Mouse (Mus musculus) lung, postnatal 0 days (tissue): Measurements from ENCODE around the gene Vmn1r183. TPM values are rescaled to one million over a fixed set of nuclear protein-coding genes. Genes with fewer than 3 reads are reported as not detected.
"Not testable (repeated sequence)": the region's sequence is repeated elsewhere in the genome, so short reads cannot be mapped to it uniquely, and the experiment has no call there.

Experiments used
- ATAC-seq: fragments of 200-750 bp; cut with Nextera tagmentation; 2 replicates; pipeline ENCODE4 v1.8.0; 2017; ENCODE audit warnings: moderate library complexity
- DNase-seq: peaks from one replicate; pipeline ENCODE4 v3.0.0-alpha.2; 2016; ENCODE audit warnings: low spot score
- H3K27ac ChIP-seq: fragments of 300-500 bp; sonication (generic); 2 replicates; pipeline ENCODE4 v1.5.1; 2014; ENCODE audit warnings: antibody characterized with exemption, mild to moderate bottlenecking, low read length, mixed read lengths
- H3K27me3 ChIP-seq: fragments of 300-500 bp; sonication (generic); replicated peaks from 2 replicates; pipeline ENCODE4 v1.6.1; 2014; ENCODE audit warnings: low read length, mixed read lengths; ENCODE audit not compliant: insufficient read depth
- H3K36me3 ChIP-seq: fragments of 300-500 bp; sonication (generic); 2 replicates; pipeline ENCODE4 v1.6.1; 2014; ENCODE audit warnings: low read length, mixed read lengths; ENCODE audit not compliant: insufficient read depth
- H3K4me1 ChIP-seq: fragments of 300-500 bp; sonication (generic); 2 replicates; pipeline ENCODE4 v1.6.1; 2014; ENCODE audit warnings: antibody characterized with exemption, low read depth, low read length, mixed read lengths; ENCODE audit not compliant: insufficient read depth
- H3K4me2 ChIP-seq: fragments of 300-500 bp; sonication (generic); replicated peaks from 2 replicates; pipeline ENCODE4 v1.6.1; 2014; ENCODE audit warnings: low read depth, mild to moderate bottlenecking, low read length, moderate library complexity, mixed read lengths
- H3K4me3 ChIP-seq: fragments of 300-500 bp; sonication (generic); 2 replicates; pipeline ENCODE4 v1.5.1; 2014; ENCODE audit warnings: low read depth, low read length
- H3K9ac ChIP-seq: fragments of 300-500 bp; sonication (generic); replicated peaks from 2 replicates; pipeline ENCODE4 v1.6.1; 2014; ENCODE audit warnings: low read depth, mild to moderate bottlenecking
- H3K9me3 ChIP-seq: fragments of 300-500 bp; sonication (generic); 2 replicates; pipeline ENCODE4 v1.6.1; 2016; ENCODE audit warnings: low read length, mixed read lengths
- CTCF ChIP-seq: IDR thresholded peaks from 2 replicates; pipeline ENCODE4 v1.5.1; 2016; ENCODE audit warnings: antibody characterized with exemption, mild to moderate bottlenecking
- EP300 ChIP-seq: IDR thresholded peaks from 2 replicates; pipeline ENCODE4 v1.6.1; 2016; ENCODE audit warnings: antibody characterized with exemption, mild to moderate bottlenecking, control low read depth
- WGBS: fragments of 180-500 bp; shearing (Covaris S2); extraction: QIAGEN DNeasy Blood & Tissue Kit; methylation state at CpG from one replicate; pipeline ENCODE4 v1.1.7; 2014; 5-methylcytosine and 5-hydroxymethylcytosine counted together
- polyA plus RNA-seq: library from polyadenylated mRNA; unstranded; fragments of >200 nt; fragmentation: Nextera tagmentation; extraction: Ambion mirVana; gene quantifications from 2 replicates; pipeline ENCODE4 v1.2.1, GENCODE M21; 2015

The Vmn1r183 gene
- polyA plus RNA-seq: not detected in 2 replicates

GRCm38 (mm10) chr7:24052660-24053304, at the start of gene Vmn1r183:
Gene Vmn1r183 (plus strand): TSS chr7:24053254.
- no peak for TF ChIP-seq CTCF
- TF ChIP-seq EP300: no peak
- no peak within 1 kb of the TSS for H3K9ac ChIP-seq
- H3K36me3 ChIP-seq: no peaks in the 10 kb centered on the region
- no peak for DNase-seq
- no peak within 1 kb of the TSS for H3K4me2 ChIP-seq
- no peaks in the 10 kb centered on the region for H3K27me3 ChIP-seq
- H3K4me3 ChIP-seq: no peak within 1 kb of the TSS
- H3K27ac ChIP-seq: no peak within 1 kb of the TSS
- no peak for ATAC-seq
- H3K9me3 ChIP-seq: no peaks in the 10 kb centered on the region
- H3K4me1 ChIP-seq: no peaks in the 10 kb centered on the region
- 72% methylated on average over 4 of the region's 4 CpGs for WGBS

GRCm38 (mm10) chr7:24074424-24074823, 21.4 kb downstream of the Vmn1r183 start:
- not testable (repeated sequence) for H3K4me3 ChIP-seq, H3K9ac ChIP-seq, H3K27me3 ChIP-seq, H3K36me3 ChIP-seq, H3K4me2 ChIP-seq, H3K4me1 ChIP-seq, ATAC-seq, DNase-seq, H3K9me3 ChIP-seq, H3K27ac ChIP-seq
- 36% methylated on average over 1 of the region's 1 CpGs for WGBS

GRCm38 (mm10) chr7:24081634-24082431, 28.8 kb downstream of the Vmn1r183 start, which contains the start of gene Zfp180:
Gene Zfp180 (plus strand): TSS chr7:24081924.
- ATAC-seq (peak; percentile 100), DNase-seq (peak; percentile 99)
- Histone ChIP-seq H3K4me1 (peaks cover 3% of the 10 kb centered on the region; the same call in 1 of the 2 replicates), H3K4me3 (peak within 1 kb of the TSS; percentile 62), H3K9me3 (no peaks in the 10 kb centered on the region), H3K4me2 (peak within 1 kb of the TSS; percentile 69), H3K36me3 (no peaks in the 10 kb centered on the region), H3K27ac (peak within 1 kb of the TSS; percentile 43), H3K9ac (peak within 1 kb of the TSS; percentile 56), H3K27me3 (no peaks in the 10 kb centered on the region)
- WGBS: 18% methylated on average over 44 of the region's 44 CpGs
- TF ChIP-seq CTCF (no peak), EP300 (no peak)

DNA sequence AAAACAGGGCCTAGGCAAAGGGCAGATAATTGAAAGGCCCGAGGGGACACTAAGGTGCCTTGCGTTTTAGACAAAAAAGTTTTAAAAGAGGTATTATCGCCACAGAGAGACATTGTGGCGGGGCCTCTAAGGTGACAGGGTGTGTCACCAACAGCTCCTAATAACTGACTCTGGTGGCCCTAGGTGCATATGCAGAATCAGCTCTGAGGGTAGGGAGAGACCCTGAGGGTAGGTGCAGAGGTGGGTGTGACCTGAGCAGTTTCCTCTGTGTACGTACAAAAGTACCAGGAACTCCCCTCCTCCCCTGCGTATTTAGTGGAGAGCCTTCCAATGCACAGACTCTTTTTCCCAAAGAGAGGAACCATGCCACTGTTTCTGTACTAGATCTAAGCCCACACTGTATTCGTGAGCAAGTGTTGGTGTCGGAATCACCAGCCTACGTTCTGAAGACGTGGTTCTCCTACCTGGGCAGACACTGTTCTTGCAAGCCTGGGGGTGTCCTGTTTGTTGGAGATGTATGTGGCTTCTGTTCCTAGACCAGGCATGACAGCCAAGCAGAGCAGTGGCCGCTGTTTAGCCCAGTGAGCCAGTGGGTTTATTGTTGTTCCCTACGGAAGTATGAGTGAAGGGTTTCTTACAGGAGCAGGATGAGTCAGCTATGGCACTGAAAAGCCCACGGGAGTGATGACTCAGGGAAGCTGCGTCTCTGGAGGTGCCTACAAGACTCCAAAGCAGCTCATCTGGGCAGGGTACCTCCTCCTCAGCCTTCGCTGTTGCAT, 29.6 kb downstream of the Vmn1r183 start:
- H3K9ac ChIP-seq: peak overlapping the region; percentile 56; the same call in 1 of the 2 replicates
- H3K4me1 ChIP-seq: peaks cover 3% of the 10 kb centered on the region; the same call in 1 of the 2 replicates
- TF ChIP-seq EP300 (no peak), CTCF (no peak)
- no peaks in the 10 kb centered on the region for H3K9me3 ChIP-seq
- peak overlapping the region; percentile 69 for H3K4me2 ChIP-seq
- no peak for ATAC-seq
- WGBS: 35% methylated on average over 15 of the region's 15 CpGs
- DNase-seq: peak; percentile 14
- H3K36me3 ChIP-seq: no peaks in the 10 kb centered on the region
- no peaks in the 10 kb centered on the region for H3K27me3 ChIP-seq
- peak overlapping the region; percentile 62 for H3K4me3 ChIP-seq
- H3K27ac ChIP-seq: peak overlapping the region; percentile 43; the same call in 1 of the 2 replicates

- WGBS: 93% methylated on average over 4 of the region's 4 CpGs
- Histone ChIP-seq H3K4me3 (no peak overlapping the region), H3K27me3 (no peaks in the 10 kb centered on the region), H3K4me1 (peaks cover 3% of the 10 kb centered on the region; the same call in 1 of the 2 replicates), H3K27ac (no peak overlapping the region), H3K36me3 (no peaks in the 10 kb centered on the region), H3K9me3 (no peaks in the 10 kb centered on the region), H3K4me2 (no peak overlapping the region), H3K9ac (no peak overlapping the region)
- ATAC-seq: no peak
- no peak for DNase-seq
- TF ChIP-seq EP300: no peak
Measured at GRCm38 (mm10) chr7:24086871-24087270, 33.8 kb downstream of the Vmn1r183 start.
